Mouse (Mus musculus): ENCODE data around the gene Akr1cl.
"Not testable (repeated sequence)": the region's sequence is repeated elsewhere in the genome, so short reads cannot be mapped to it uniquely, and the experiment has no call there.

Gene Akr1cl

DNA sequence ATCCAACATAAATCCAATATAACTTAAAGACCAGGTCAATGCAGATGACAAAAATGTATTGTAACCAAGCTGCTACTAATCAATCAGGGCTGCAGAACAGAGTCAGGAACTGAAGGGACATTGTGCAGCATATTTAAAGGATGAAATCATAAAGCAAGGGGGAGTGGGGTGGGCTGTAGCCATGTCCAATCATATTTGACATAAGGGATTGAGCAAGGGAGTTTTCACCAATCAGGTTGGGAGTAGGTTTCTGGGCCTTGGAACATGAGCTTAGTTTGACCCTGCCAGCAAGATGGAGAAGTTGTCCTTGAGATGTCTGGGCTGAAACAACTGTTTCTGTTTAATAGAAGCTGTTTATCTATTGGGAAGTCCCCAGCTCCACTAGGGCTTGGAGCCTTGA, at the start of gene Akr1cl:
Gene Akr1cl (minus strand): TSS at position 119 of the 400 bp plus-strand sequence.
- DNase-seq (ENCODE audit: low read depth, low spot score): no peak
- Histone ChIP-seq H3K27me3 (ENCODE audit: control insufficient read depth, insufficient read depth, low read length, poor library complexity, severe bottlenecking) (no peaks in the 10 kb centered on the region), H3K36me3 (ENCODE audit: control insufficient read depth, insufficient read depth, low read length, poor library complexity, severe bottlenecking) (no peaks in the 10 kb centered on the region)

DNA sequence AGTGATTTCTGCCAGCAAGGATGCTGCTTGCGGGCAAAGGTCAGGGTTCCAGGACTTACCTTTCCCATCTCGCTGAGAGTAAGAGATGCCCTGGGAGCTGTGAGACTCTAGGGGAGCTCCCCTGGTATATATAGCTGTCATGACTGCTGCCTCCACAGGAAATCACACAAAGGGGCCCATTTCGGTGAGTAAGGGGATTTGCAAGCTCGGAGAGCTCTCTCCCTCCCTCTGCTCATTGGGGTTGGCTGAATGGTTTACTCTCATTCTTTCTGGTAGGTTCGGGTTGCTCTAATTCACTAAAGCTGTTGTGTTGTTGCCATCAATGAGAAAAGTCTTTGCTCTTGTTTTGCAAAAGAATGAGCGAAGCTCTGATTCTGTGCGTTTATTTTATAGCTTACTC, 49.6 kb upstream of the Akr1cl start, which contains the start of gene Crygb:
Gene Crygb (minus strand): TSS at position 101 of the 400 bp plus-strand sequence.
- H3K27me3 ChIP-seq (ENCODE audit: control insufficient read depth, insufficient read depth, low read length, poor library complexity, severe bottlenecking): no peaks in the 10 kb centered on the region
- no peak for DNase-seq (ENCODE audit: low read depth, low spot score)
- H3K36me3 ChIP-seq (ENCODE audit: control insufficient read depth, insufficient read depth, low read length, poor library complexity, severe bottlenecking): no peaks in the 10 kb centered on the region

DNA sequence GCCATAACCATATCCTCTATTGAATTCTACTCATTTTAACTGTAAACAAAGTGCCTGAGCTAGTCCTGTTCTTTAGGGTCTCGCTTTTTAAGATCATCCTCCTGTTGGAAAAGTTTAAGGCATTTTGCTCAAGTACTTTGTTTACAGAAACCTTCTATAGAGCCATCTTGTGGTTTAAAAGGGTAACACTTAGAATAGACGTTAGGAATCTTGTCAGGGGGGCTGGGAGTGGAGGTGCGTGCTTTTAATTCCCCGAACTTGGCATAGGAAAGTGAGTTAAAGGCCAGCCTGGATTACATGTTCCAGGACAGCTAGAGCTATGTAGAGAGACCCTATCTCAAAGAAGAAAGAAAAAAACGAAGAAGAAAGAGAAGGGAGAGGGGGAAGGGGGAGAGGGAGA, 43.0 kb upstream of the Akr1cl start:
- Histone ChIP-seq H3K36me3 (ENCODE audit: control insufficient read depth, insufficient read depth, low read length, poor library complexity, severe bottlenecking) (no peaks in the 10 kb centered on the region), H3K27me3 (ENCODE audit: control insufficient read depth, insufficient read depth, low read length, poor library complexity, severe bottlenecking) (no peaks in the 10 kb centered on the region)
- no peak for DNase-seq (ENCODE audit: low read depth, low spot score)

DNA sequence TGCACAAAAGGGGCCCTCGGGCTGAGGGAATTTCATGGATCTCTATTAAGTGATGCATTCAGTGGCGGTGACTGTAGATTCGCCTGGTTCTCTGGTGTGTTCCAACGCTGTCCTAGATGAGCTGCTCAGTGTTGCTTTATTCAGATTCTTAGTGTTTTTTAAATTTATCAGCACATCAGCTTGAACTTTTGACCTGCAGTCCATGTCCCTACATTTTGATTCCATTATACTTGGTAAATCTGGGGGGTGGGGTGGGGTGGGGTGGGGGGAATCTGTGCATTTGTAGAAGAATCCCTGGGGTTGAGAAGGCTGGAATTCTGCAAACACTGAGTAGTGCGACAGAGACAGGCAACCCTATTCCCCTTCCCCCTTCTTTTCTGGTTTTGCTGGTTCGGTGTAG, 41.0 kb upstream of the Akr1cl start, which contains the start of gene Crygc:
Gene Crygc (minus strand): TSS at position 101 of the 400 bp plus-strand sequence.
- Histone ChIP-seq H3K36me3 (ENCODE audit: control insufficient read depth, insufficient read depth, low read length, poor library complexity, severe bottlenecking) (no peaks in the 10 kb centered on the region), H3K27me3 (ENCODE audit: control insufficient read depth, insufficient read depth, low read length, poor library complexity, severe bottlenecking) (no peaks in the 10 kb centered on the region)
- no peak for DNase-seq (ENCODE audit: low read depth, low spot score)

DNA sequence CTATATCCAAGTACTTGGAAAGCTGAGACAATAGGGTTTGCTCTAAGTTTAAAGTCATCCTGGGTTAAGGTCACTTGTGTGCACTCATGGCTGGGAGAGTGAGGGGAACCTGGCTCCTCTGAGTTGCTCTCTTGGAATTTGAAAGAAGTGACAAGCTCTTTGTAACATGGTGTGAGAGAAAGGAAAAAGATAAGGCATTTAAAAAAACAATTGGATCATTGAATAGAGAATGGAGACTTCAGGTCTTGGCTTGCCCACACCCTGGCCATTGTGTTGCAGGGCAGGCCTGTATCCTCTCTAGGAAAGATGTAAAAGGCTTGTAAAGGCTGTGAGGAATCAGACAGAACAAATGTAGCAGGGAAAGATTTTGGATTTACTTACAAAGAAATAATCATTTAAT, 35.3 kb upstream of the Akr1cl start:
- Histone ChIP-seq H3K27me3 (ENCODE audit: control insufficient read depth, insufficient read depth, low read length, poor library complexity, severe bottlenecking) (no peaks in the 10 kb centered on the region), H3K36me3 (ENCODE audit: control insufficient read depth, insufficient read depth, low read length, poor library complexity, severe bottlenecking) (no peaks in the 10 kb centered on the region)
- no peak for DNase-seq (ENCODE audit: low read depth, low spot score)

DNA sequence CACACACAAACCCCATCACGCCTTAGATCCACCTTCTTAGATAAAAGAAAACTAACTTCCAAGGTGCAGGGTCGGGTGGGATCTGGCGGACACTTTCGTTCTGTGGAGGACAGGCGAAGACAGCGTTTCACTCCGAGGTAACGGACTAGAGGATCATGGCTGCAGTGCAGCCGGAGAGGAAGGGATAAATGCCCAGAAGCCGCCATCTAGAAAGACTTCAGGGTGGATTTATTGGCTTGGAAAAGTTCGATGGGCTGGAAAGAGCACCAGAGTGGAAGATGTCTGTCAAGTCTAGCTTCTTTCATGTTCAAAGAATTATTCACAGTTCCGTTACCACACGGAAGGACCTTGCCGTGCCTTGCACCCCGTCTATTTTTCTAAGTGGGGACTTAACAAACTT, 31.6 kb upstream of the Akr1cl start:
- no peaks in the 10 kb centered on the region for H3K36me3 ChIP-seq (ENCODE audit: control insufficient read depth, insufficient read depth, low read length, poor library complexity, severe bottlenecking)
- no peak for DNase-seq (ENCODE audit: low read depth, low spot score)
- H3K27me3 ChIP-seq (ENCODE audit: control insufficient read depth, insufficient read depth, low read length, poor library complexity, severe bottlenecking): no peaks in the 10 kb centered on the region

DNA sequence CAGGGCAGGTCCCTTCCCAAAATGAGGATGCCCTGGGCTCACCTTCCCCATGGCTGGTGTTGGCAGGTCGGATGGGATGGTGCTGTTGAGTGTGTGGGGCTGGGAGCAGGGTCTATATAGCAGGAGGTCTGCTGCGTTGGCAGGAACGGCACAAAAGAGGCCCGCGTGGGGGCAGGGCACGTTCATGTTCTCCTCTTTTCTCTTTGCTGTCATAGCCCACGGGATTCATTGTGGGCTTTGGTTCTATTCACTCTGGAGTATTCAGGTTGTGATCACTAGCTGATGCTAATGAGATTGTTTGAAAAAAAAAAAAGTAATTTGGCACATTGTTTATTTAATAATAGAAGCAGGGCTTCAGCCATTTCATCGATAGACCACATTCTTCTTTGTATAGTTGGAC, 30.8 kb upstream of the Akr1cl start, which contains the start of gene Crygd:
Gene Crygd (minus strand): TSS at position 101 of the 400 bp plus-strand sequence.
- Histone ChIP-seq H3K36me3 (ENCODE audit: control insufficient read depth, insufficient read depth, low read length, poor library complexity, severe bottlenecking) (no peaks in the 10 kb centered on the region), H3K27me3 (ENCODE audit: control insufficient read depth, insufficient read depth, low read length, poor library complexity, severe bottlenecking) (no peaks in the 10 kb centered on the region)
- DNase-seq (ENCODE audit: low read depth, low spot score): no peak

DNA sequence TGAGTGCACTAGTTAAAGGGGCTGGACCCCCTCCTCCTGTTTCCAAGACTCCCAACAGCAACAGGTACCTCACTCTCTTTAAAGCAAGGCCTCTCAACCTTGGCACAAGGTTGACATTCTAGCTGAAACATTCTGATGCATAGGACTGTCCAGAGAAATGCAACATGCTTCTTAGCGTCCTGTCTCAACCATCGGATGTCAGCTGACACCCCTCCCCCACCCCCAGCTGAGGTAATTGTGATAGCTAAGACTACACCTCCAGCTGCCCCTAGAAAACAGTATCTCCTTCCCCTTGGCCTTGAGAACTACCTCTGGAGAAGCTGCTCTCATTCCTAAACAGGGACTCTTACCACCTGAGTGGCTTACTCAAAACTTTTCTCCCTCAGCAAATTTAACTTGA, 19.6 kb upstream of the Akr1cl start:
- Histone ChIP-seq H3K36me3 (ENCODE audit: control insufficient read depth, insufficient read depth, low read length, poor library complexity, severe bottlenecking) (no peaks in the 10 kb centered on the region), H3K27me3 (ENCODE audit: control insufficient read depth, insufficient read depth, low read length, poor library complexity, severe bottlenecking) (no peaks in the 10 kb centered on the region)
- DNase-seq (ENCODE audit: low read depth, low spot score): no peak

DNA sequence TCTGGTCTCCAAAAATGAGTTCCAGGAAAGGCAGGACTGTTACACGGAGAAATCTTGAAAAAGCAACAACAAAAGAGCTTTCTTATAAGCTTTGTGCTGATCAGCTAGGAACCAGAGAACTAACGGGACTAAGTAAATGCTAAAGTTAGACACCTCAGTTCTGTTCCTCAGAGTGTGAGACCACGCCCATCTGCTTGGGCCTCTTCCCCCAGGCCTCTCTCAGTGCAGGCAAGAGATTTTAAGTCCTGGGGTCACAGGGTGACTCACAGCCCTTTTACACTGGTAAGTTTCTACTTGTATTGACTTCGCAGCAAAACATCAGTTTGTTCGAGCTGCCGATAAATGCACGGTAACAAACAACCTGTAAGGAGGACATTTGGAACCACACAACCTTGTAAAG, 19.1 kb upstream of the Akr1cl start:
- Histone ChIP-seq H3K36me3 (ENCODE audit: control insufficient read depth, insufficient read depth, low read length, poor library complexity, severe bottlenecking) (no peaks in the 10 kb centered on the region), H3K27me3 (ENCODE audit: control insufficient read depth, insufficient read depth, low read length, poor library complexity, severe bottlenecking) (no peaks in the 10 kb centered on the region)
- DNase-seq (ENCODE audit: low read depth, low spot score): no peak

DNA sequence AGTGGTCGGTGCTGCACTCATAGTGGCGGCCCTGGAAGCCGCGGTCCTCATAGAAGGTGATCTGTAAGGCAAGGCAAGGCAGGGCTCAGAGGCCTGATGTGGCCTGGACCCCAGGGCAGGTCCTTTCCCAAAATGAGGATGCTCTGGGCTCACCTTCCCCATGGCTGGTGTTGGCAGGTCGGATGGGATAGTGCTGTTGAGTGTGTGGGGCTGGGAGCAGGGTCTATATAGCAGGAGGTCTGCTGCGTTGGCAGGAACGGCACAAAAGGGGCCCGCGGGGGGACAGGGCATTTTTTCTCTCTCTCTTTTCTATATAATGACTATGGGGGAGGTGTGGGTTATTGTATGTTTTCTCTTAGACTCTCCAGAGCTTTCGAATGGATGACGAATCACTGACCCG, 18.4 kb upstream of the Akr1cl start, which contains the start of gene Cryge:
Gene Cryge (minus strand): TSS at position 198 of the 400 bp plus-strand sequence.
- DNase-seq (ENCODE audit: low read depth, low spot score); H3K36me3 ChIP-seq (ENCODE audit: control insufficient read depth, insufficient read depth, low read length, poor library complexity, severe bottlenecking); H3K27me3 ChIP-seq (ENCODE audit: control insufficient read depth, insufficient read depth, low read length, poor library complexity, severe bottlenecking): not testable (repeated sequence)

DNA sequence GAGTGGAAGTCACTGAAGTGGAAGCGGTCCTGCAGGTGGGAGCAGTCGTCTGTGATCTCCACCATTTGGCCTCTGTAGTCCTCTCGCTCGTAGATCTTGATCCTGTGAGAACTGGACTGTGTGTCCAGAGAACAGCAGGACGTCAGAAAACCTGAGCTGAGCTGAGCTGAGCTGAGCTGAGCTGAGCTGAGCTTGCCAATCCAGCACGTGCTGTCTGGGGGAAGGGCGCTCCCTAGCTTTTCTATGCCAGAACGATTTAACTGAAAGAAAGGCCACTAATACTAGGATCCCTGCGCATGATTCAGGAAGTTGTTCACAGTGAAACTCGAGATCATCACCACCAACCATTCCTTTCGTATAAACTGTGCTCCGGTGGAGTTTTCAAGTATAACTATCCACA, 16.2 kb upstream of the Akr1cl start:
- DNase-seq (ENCODE audit: low read depth, low spot score): no peak
- Histone ChIP-seq H3K36me3 (ENCODE audit: control insufficient read depth, insufficient read depth, low read length, poor library complexity, severe bottlenecking) (no peaks in the 10 kb centered on the region), H3K27me3 (ENCODE audit: control insufficient read depth, insufficient read depth, low read length, poor library complexity, severe bottlenecking) (no peaks in the 10 kb centered on the region)

DNA sequence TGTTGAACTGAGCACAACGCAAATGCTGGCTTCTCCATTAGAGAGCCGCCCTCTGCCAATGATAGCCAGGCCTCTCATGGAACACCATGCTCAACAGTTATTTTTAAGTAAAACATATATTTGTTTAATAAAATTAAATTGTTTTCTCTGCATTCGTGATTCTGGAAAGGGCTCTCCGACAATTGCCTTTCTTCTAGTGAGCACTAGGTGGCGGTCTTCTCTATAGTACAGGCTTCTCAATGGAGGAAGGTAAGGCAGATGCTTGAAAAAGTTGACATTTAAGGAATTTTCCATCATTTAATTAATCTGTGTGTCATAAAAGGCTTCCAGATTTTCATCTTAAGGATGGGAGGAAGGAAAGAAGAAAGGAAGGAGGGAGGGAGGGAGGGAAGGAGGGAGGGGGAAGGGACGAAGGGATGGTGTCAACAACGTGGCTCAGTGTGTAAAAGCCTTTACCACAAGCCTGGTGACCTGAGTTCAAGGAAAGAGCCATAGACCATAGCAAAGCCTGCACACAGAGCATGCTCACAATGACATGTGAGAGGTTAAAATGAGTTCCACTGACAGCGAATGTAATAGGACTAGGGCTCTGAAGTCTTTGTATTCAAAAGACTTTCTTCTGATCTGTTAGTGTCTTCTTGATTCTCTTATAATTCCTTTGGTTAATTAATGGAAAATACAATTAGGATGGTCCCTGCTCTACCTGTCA, 14.0 kb upstream of the Akr1cl start:
- peak; percentile 24 for DNase-seq (ENCODE audit: low read depth, low spot score)
- no peaks in the 10 kb centered on the region for H3K27me3 ChIP-seq (ENCODE audit: control insufficient read depth, insufficient read depth, low read length, poor library complexity, severe bottlenecking)
- H3K36me3 ChIP-seq (ENCODE audit: control insufficient read depth, insufficient read depth, low read length, poor library complexity, severe bottlenecking): no peaks in the 10 kb centered on the region

DNA sequence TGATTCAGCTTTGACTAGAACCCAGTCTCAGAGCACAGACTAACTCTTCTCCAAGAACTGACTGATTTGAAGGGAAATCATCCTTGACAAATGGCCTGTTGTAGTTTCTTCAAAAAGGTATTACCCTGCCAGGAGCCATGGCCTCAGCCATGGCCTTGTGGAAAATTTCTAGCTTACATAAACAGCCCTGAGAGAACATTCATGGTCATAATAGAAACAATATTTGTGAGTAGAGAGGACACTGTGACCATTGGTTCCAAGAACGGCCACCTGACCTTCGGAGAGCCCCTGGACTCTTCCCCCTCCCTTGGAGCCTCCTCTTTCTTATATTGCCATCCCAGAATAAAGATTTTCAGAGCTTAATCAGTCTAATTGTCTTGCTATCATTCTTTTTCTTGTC, 10.9 kb upstream of the Akr1cl start:
- Histone ChIP-seq H3K36me3 (ENCODE audit: control insufficient read depth, insufficient read depth, low read length, poor library complexity, severe bottlenecking) (no peaks in the 10 kb centered on the region), H3K27me3 (ENCODE audit: control insufficient read depth, insufficient read depth, low read length, poor library complexity, severe bottlenecking) (no peaks in the 10 kb centered on the region)
- no peak for DNase-seq (ENCODE audit: low read depth, low spot score)

DNA sequence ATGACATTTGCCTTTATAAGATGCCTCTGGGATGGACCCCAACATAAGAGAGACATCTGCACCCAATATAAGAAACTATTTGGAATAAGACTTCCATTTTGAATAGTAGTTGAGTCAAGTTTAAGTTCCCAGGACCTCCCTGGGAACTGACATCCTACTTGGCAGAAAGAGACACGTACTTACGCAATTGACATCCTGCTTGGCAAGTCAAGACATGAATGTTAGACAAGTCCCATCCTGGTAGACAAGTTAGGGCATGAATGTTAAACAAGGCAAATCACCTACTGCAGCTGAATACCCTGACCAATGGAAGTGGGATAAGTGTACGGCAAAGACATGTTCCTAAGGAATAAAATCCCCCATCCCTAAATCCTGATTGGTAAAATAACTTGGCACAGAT, 9.3 kb upstream of the Akr1cl start:
- no peak for DNase-seq (ENCODE audit: low read depth, low spot score)
- H3K36me3 ChIP-seq (ENCODE audit: control insufficient read depth, insufficient read depth, low read length, poor library complexity, severe bottlenecking): no peaks in the 10 kb centered on the region
- H3K27me3 ChIP-seq (ENCODE audit: control insufficient read depth, insufficient read depth, low read length, poor library complexity, severe bottlenecking): no peaks in the 10 kb centered on the region

DNA sequence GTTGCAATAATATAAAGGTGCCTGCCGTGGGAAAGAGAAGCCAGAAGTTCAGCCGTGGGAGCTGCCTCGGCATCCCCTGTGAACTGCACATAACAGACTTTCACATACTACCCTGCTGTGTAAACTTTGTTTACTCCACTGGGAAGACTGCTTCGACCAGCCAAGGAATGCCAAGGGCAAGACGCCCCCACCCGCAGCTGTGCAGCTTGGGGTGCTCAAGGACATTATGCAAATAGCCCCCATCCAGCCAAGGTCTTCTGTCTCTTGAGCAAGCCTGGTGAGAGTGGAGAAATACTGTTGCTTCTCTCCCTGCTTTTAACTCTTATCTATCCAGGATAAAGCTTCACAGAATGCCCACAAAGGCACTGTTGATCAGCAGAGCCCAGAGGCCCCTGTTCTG, 8.2 kb upstream of the Akr1cl start:
- Histone ChIP-seq H3K36me3 (ENCODE audit: control insufficient read depth, insufficient read depth, low read length, poor library complexity, severe bottlenecking) (no peaks in the 10 kb centered on the region), H3K27me3 (ENCODE audit: control insufficient read depth, insufficient read depth, low read length, poor library complexity, severe bottlenecking) (no peaks in the 10 kb centered on the region)
- DNase-seq (ENCODE audit: low read depth, low spot score): no peak

DNA sequence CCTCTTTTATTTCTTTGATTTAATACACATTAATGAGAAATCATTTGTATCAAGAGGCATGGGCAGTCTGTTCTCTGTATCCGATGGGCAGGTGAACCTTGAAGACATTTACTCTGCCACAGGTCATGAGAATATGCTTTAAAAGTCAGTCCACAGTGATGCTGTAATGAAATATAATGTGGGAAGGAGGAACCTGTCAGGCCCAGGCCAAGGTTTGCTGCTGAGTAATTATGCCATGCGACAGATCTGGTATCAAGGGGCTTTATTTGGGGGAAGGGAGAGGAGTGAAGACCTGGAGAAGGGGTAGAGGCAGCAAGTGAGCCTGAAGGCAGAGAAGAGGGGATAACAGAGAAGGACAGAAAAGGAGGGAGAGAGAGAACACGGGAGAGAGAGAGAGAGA, 7.1 kb upstream of the Akr1cl start:
- DNase-seq (ENCODE audit: low read depth, low spot score): no peak
- H3K27me3 ChIP-seq (ENCODE audit: control insufficient read depth, insufficient read depth, low read length, poor library complexity, severe bottlenecking): no peaks in the 10 kb centered on the region
- no peaks in the 10 kb centered on the region for H3K36me3 ChIP-seq (ENCODE audit: control insufficient read depth, insufficient read depth, low read length, poor library complexity, severe bottlenecking)
